Mouse (Mus musculus) lung, embryonic 14.5 days (tissue): ENCODE measurements around the gene Rnaseh2c. TPM values are rescaled to one million over a fixed set of nuclear protein-coding genes. Genes with fewer than 3 reads are reported as not detected.

ENCODE experiments used
- ATAC-seq: fragments of 200-750 bp; cut with Nextera tagmentation; 2 replicates; pipeline ENCODE4 v1.8.0; 2017; ENCODE audit warnings: mild to moderate bottlenecking, moderate TSS enrichment, moderate library complexity; ENCODE audit not compliant: insufficient read depth
- DNase-seq: peaks from one replicate; pipeline ENCODE4 v3.0.0-alpha.2; 2015
- H3K27ac ChIP-seq: fragments of 300-500 bp; sonication (generic); 2 replicates; pipeline ENCODE4 v1.5.1; 2014; ENCODE audit warnings: low read depth, mild to moderate bottlenecking, moderate library complexity
- H3K27me3 ChIP-seq: fragments of 300-500 bp; sonication (generic); 2 replicates; pipeline ENCODE4 v1.6.1; 2014; ENCODE audit warnings: low read length, control low read depth; ENCODE audit not compliant: insufficient read depth
- H3K36me3 ChIP-seq: fragments of 300-500 bp; sonication (generic); 2 replicates; pipeline ENCODE4 v1.6.1; 2014; ENCODE audit warnings: control low read depth; ENCODE audit not compliant: insufficient read depth
- H3K4me1 ChIP-seq: fragments of 300-500 bp; sonication (generic); 2 replicates; pipeline ENCODE4 v1.6.1; 2014; ENCODE audit warnings: antibody characterized with exemption, control low read depth; ENCODE audit not compliant: insufficient read depth
- H3K4me2 ChIP-seq: fragments of 300-500 bp; sonication (generic); 2 replicates; pipeline ENCODE4 v1.6.1; 2014; ENCODE audit warnings: mild to moderate bottlenecking
- H3K4me3 ChIP-seq: fragments of 300-500 bp; sonication (generic); 2 replicates; pipeline ENCODE4 v1.5.1; 2014; ENCODE audit warnings: low read depth, low read length
- H3K9ac ChIP-seq: fragments of 300-500 bp; sonication (generic); 2 replicates; pipeline ENCODE4 v1.6.1; 2014
- H3K9me3 ChIP-seq: fragments of 300-500 bp; sonication (generic); 2 replicates; pipeline ENCODE4 v1.6.1; 2016; ENCODE audit warnings: low read depth, low read length, control low read depth
- CTCF ChIP-seq: IDR thresholded peaks from 2 replicates; pipeline ENCODE4 v1.5.1; 2016; ENCODE audit warnings: antibody characterized with exemption, low read depth
- WGBS: fragments of 180-500 bp; shearing (Covaris S2); extraction: QIAGEN DNeasy Blood & Tissue Kit; methylation state at CpG from one replicate; pipeline ENCODE4 v1.1.7; 2014; 5-methylcytosine and 5-hydroxymethylcytosine counted together
- polyA plus RNA-seq: library from polyadenylated mRNA; unstranded; fragments of >200 nt; fragmentation: Nextera tagmentation; extraction: Ambion mirVana; gene quantifications from 2 replicates; pipeline ENCODE4 v1.2.1, GENCODE M21; 2014

Rnaseh2c gene
- polyA plus RNA-seq, 1 experiment from 2014 or later: 145 TPM

DNA sequence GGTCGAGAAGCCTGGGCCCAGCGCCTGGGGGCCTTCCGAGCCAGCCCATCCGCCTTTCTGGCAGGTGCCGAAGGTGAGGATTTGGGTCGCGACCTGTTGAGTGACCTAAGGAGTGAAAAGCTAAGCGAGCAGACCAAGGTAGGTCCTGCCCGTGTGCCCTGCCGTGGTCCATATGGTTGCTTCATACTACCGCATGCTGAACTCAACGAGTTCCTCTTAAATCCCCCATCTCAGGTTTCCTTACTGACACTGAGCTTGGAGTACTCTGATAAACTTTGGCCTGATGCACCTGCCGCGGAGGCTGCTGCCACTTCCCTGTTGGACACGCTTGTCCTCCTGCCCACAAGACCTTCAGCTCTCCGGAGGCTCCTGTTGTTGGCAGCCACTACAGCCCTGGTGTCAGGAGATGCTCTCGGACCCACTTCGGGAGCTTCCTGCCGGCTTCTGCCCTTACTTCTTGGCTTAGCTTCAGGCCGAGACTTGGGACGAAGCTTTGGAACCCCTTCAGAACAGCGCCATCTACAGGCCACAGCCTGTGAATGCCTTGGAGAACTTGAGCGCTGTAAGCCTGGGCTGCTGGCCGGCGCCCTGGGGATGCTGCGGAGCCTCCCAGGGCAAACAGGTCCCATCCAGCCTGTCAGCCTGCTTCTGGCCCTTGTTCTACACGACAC lies 33.1 kb upstream of the Rnaseh2c start:
- WGBS: 6% methylated on average over 27 of the region's 27 CpGs
- H3K4me3 ChIP-seq: peak overlapping the region; percentile 71

DNA sequence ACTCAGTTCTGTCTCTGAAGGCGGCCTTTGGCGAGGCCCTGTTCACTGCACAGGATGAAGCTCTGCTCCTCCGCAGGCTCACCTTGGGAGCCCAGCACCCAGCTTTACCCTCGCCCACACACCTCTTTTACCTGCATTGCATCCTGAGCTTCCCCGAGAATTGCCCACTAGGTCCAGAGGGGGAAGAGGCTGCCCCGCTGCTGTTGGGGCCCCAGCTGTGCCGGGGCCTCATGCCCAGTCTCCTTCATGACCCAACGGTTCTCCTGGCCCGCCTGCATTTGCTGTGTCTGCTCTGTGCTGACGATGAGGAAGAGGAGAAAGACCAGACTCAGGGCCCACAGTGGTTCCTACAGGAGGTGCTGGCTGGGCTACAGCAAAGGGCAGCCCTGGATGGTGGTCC lies 32.2 kb upstream of the Rnaseh2c start:
- Histone ChIP-seq H3K36me3 (peaks cover 14% of the 10 kb centered on the region; the same call in 1 of the 2 replicates), H3K4me3 (no peak overlapping the region), H3K27me3 (no peaks in the 10 kb centered on the region), H3K4me2 (no peak overlapping the region; the same call in 1 of the 2 replicates), H3K9ac (no peak overlapping the region), H3K9me3 (no peaks in the 10 kb centered on the region), H3K27ac (no peak overlapping the region), H3K4me1 (peaks cover 4% of the 10 kb centered on the region)
- no peak for ATAC-seq
- no peak for TF ChIP-seq CTCF
- 82% methylated on average over 10 of the region's 10 CpGs for WGBS
- DNase-seq: no peak

More for the DNA sequence above, 33.1 kb upstream of the Rnaseh2c start:
- no peaks in the 10 kb centered on the region for H3K9me3 ChIP-seq
- ATAC-seq: peak; percentile 22
- TF ChIP-seq CTCF: peak; percentile 93
- H3K9ac ChIP-seq: peak overlapping the region; percentile 68
- H3K4me2 ChIP-seq: peak overlapping the region; percentile 95
- peak; percentile 95 for DNase-seq
- peaks cover 4% of the 10 kb centered on the region; the same call in 1 of the 2 replicates for H3K27me3 ChIP-seq
- H3K27ac ChIP-seq: peak overlapping the region; percentile 89
- H3K36me3 ChIP-seq: peaks cover 14% of the 10 kb centered on the region; the same call in 1 of the 2 replicates
- peaks cover 4% of the 10 kb centered on the region for H3K4me1 ChIP-seq

DNA sequence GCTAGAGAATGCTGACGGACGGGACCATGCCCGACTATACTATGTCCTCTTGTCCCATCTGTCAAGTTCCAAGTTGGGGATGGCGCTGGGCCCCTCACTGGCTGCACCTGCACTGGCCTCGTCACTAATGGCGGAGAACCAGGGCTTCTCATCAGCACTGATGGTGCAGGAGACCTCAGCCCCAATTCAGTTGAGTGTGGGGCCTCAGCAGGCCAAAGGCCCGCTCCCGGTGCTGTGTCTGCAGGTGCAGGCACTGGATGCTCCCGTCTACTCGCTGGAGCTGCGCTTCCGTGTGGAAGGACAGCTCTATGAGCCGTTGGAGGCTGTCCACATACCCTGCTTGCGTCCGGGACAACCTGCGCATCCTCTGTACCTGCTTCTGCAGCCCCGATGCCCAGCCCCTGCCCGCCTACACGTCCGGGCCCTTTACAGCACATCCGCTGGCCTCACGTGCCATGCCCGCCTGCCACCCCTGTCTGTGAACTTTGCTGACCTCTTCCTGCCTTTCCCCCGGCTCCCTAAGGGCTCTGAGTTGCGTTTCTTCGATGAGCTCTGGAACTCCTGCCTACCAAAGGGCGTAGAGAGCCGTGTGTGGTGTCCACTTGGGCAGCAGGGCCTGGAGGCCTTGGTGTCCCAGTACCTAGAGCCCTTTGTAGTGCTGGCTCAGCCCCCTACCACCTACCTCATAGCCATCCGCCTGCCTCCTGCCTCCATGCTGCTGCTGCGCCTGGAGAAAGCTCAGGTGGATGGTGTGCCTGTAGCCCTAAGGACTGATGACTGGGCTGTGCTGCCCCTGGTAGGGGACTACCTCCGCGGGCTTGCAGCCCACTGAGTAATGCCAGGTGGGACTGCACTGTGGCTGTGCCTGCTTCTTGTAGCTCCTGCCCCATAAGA lies 31.1 kb upstream of the Rnaseh2c start:
- no peak for TF ChIP-seq CTCF
- Histone ChIP-seq H3K27ac (no peak overlapping the region), H3K4me2 (no peak overlapping the region), H3K9me3 (no peaks in the 10 kb centered on the region), H3K27me3 (no peaks in the 10 kb centered on the region), H3K9ac (no peak overlapping the region), H3K4me1 (peaks cover 4% of the 10 kb centered on the region), H3K36me3 (peaks cover 14% of the 10 kb centered on the region; the same call in 1 of the 2 replicates), H3K4me3 (no peak overlapping the region)
- DNase-seq (no peak), ATAC-seq (no peak)
- 88% methylated on average over 32 of the region's 32 CpGs for WGBS

DNA sequence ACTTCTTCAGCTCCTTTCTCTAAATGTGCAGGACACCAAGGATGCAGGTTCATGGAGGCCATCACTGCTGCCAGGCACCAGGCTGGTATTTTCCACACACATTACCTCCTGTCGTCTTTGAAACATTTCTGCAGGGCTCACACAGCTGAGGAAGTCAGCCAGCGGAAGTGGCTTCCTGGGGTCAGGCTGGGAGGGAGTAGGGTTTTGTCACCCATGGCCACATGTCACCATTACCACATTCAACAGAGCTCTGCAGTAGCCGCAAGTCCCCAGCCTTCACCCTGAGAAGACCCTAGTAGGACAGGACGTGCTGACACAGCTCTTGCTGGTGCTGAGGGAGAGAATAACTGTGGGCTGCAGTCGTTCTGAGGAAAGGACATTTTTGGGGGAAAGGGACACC lies 29.8 kb upstream of the Rnaseh2c start:
- no peak overlapping the region for H3K9ac ChIP-seq
- WGBS: 69% methylated on average over 5 of the region's 5 CpGs
- peak; percentile 14 for DNase-seq
- no peak overlapping the region for H3K4me2 ChIP-seq
- H3K4me1 ChIP-seq: peaks cover 3% of the 10 kb centered on the region
- ATAC-seq: no peak
- no peak overlapping the region for H3K4me3 ChIP-seq
- no peaks in the 10 kb centered on the region for H3K9me3 ChIP-seq
- H3K27ac ChIP-seq: no peak overlapping the region
- H3K36me3 ChIP-seq: peaks cover 14% of the 10 kb centered on the region; the same call in 1 of the 2 replicates
- TF ChIP-seq CTCF: no peak
- H3K27me3 ChIP-seq: no peaks in the 10 kb centered on the region

DNA sequence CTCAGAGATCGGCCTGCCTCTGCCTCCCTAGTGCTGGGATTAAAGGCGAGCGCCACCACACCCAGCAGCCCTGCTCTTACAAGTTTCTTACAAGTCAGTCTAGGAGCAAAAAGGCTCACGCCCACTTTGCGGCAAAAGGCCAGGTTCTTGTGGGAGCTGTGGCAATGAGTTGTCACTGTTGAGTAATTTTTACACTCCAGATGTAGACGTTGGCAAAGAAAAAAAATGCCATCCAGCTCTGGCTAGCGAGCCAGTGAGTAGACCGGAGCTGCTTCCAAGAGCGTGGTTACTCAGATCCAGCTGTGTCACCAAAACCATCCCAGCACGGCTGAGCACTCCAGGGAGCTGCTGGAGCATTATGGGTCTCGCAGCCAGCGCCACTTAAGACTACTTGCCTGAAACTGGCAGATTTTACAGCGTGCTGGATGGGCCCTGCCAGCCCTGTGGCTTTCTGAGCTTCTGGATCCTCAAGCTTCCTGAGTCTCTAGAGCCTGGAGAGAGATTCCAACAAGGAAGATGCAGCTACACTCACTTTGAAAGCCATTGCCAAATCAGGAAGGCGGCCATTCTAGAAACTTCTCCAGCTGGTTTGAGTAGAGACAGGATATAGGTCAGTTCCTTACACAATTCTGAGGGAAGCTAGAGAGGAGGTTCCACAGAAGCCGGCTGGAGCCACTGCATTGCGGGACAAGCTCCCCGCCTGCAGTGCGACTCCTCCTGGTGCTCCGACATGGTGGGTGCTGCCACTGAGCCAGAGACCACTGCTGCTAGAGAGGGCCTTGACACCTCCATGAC lies 29.1 kb upstream of the Rnaseh2c start:
- no peak overlapping the region for H3K4me2 ChIP-seq
- no peak for TF ChIP-seq CTCF
- H3K9ac ChIP-seq: no peak overlapping the region
- ATAC-seq: no peak
- H3K4me3 ChIP-seq: no peak overlapping the region
- H3K9me3 ChIP-seq: no peaks in the 10 kb centered on the region
- H3K4me1 ChIP-seq: no peaks in the 10 kb centered on the region
- H3K36me3 ChIP-seq: peaks cover 14% of the 10 kb centered on the region; the same call in 1 of the 2 replicates
- WGBS: 79% methylated on average over 19 of the region's 19 CpGs
- no peaks in the 10 kb centered on the region for H3K27me3 ChIP-seq
- no peak overlapping the region for H3K27ac ChIP-seq
- no peak for DNase-seq

DNA sequence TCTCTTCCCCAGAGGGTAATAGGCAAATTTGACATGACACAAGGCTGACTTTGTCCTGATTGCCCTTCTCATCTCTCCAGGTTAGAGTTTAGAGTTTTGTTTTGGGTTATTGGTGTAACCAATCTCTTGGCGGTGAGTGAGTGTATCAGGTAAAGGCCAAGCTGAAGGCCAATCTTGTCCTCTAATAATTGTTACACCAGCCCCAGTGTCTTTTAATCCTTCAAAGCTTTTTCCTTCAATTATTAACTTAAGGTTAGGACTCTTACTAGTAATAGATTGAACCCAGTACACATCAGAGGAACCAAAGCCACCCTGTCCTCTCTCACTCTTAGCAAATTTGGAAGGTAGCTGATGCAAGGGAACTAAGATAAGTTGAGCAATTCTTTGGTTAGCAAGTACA lies 26.3 kb upstream of the Rnaseh2c start:
- Histone ChIP-seq H3K4me1 (no peaks in the 10 kb centered on the region), H3K4me2 (no peak overlapping the region), H3K36me3 (0 out of 2 replicates have a peak, but pooled peaks cover 6% of the 10 kb centered on the region), H3K4me3 (no peak overlapping the region), H3K27ac (no peak overlapping the region), H3K27me3 (no peaks in the 10 kb centered on the region), H3K9me3 (no peaks in the 10 kb centered on the region), H3K9ac (no peak overlapping the region)
- DNase-seq (no peak), ATAC-seq (no peak)
- WGBS: 94% methylated on average over 1 of the region's 1 CpGs
- no peak for TF ChIP-seq CTCF
